Comparison of ENCODE assay signal across 26 mouse cellular contexts in the genomic region with DNA sequence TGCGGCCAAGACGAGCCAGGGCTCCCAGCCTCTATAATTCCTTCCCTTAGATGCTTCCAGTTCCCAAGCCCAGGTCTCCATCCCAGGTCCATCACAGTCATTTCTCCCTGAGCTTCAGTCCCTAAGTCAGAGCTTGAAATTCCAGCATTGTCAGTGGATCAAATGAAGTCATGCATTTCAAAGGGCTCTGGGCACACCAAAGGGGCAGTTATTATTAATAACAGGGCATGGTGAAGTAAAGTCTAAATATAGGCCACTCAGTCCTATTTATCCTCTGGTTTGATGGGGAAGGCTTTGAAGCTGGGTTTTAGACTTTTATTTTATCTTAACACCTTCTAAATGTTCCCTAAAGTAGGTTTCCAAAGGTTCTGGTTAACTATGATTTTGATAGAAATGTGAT. TPM values are rescaled to one million over a fixed set of nuclear protein-coding genes. Genes with fewer than 3 reads are reported as not detected.
DNase-seq lines count a peak whose midpoint lies in the region; ATAC-seq and TF ChIP-seq lines count a peak whose summit lies in the region.
"Had no signal": no experiment of that assay in that cellular context is flagged by ENCODE, and none has a peak within 500 bp of the region (broad histone marks: within the 10 kb centered on the region; RNA-seq: fewer than 3 reads in every experiment).

No protein-coding gene starts in this region.

- no peaks in the 10 kb centered on the region for H3K27me3 ChIP-seq in heart, embryonic 14.5 days (ENCODE audit: control insufficient read depth, insufficient read depth, low read length)
- H3K27me3 ChIP-seq in stomach, postnatal 0 days (ENCODE audit: control insufficient read depth, insufficient read depth, low read length): no peaks in the 10 kb centered on the region
- H3K27me3 ChIP-seq: embryonic facial prominence, embryonic 13.5 days; forebrain, embryonic 12.5 days; hindbrain, embryonic 13.5 days had no signal

- 57% methylated on average over 2 of the region's 2 CpGs for WGBS in heart, embryonic 14.5 days
- 55% methylated on average over 2 of the region's 2 CpGs for WGBS in stomach, postnatal 0 days

- peak; percentile 44 to 45 for DNase-seq in heart, adult 18-20 months
- DNase-seq in heart, postnatal 36 days: no peak
- no peak for DNase-seq in heart, postnatal 14 days
- DNase-seq in brain, adult 2 months (ENCODE audit: low read depth, low spot score): peak; percentile 14
- no peak for DNase-seq in stomach, postnatal 0 days (ENCODE audit: low spot score)
- DNase-seq: adrenal gland, postnatal 14 days; cerebellum, adult 18-20 months; cerebellum, adult 9-11 months; cerebellum, postnatal 36 days; kidney, adult 11 months; kidney, adult 9 months had no signal

- intact Hi-C loops in heart, postnatal 36 days (cut with DNase I): no loop called here
- intact Hi-C loops in heart, postnatal 14 days (cut with DNase I): no loop called here

- no peaks in the 10 kb centered on the region for H3K9me3 ChIP-seq in heart, embryonic 14.5 days (ENCODE audit: control insufficient read depth, low read length)
- no peaks in the 10 kb centered on the region for H3K9me3 ChIP-seq in stomach, postnatal 0 days (ENCODE audit: control insufficient read depth, low read length)
- H3K9me3 ChIP-seq: embryonic facial prominence, embryonic 13.5 days; forebrain, embryonic 12.5 days; hindbrain, embryonic 13.5 days had no signal

- no peak for TF ChIP-seq EP300 in stomach, postnatal 0 days (optimal IDR thresholded peaks at IDR 0.05)

- H3K4me3 ChIP-seq in heart, embryonic 14.5 days (ENCODE audit: control insufficient read depth in 1 of 2, insufficient read depth in 1 of 2, low read depth in 1 of 2, low read length in 2 of 2): no peak overlapping the region
- H3K4me3 ChIP-seq in stomach, postnatal 0 days (ENCODE audit: low read depth, low read length): no peak overlapping the region
- H3K4me3 ChIP-seq: embryonic facial prominence, embryonic 13.5 days; forebrain, embryonic 12.5 days; hindbrain, embryonic 13.5 days had no signal

- H3K27ac ChIP-seq in heart, embryonic 14.5 days (replicated peaks in 1 of 2; ENCODE audit: control insufficient read depth in 1 of 2, insufficient read depth in 1 of 2, low read depth in 2 of 2, low read length in 2 of 2): peak overlapping the region; percentile 79 to 82
- H3K27ac ChIP-seq in stomach, postnatal 0 days (replicated peaks): 0 out of 2 replicates have a peak overlapping the region, but pooled peaks have one; percentile 2
- H3K27ac ChIP-seq: embryonic facial prominence, embryonic 13.5 days; forebrain, embryonic 12.5 days; hindbrain, embryonic 13.5 days; hindbrain, postnatal 0 days had no signal

- peak overlapping the region; percentile 40 for H3K4me2 ChIP-seq in heart, embryonic 14.5 days (ENCODE audit: low read length)
- H3K4me2 ChIP-seq in stomach, postnatal 0 days (replicated peaks; ENCODE audit: low read depth): no peak overlapping the region
- H3K4me2 ChIP-seq: embryonic facial prominence, embryonic 13.5 days; forebrain, embryonic 12.5 days; hindbrain, embryonic 13.5 days had no signal

- no peaks in the 10 kb centered on the region for H3K36me3 ChIP-seq in heart, embryonic 14.5 days (ENCODE audit: control insufficient read depth, insufficient read depth, low read length)
- H3K36me3 ChIP-seq in stomach, postnatal 0 days (ENCODE audit: control insufficient read depth, insufficient read depth, low read length): no peaks in the 10 kb centered on the region
- H3K36me3 ChIP-seq: embryonic facial prominence, embryonic 13.5 days; forebrain, embryonic 12.5 days; hindbrain, embryonic 13.5 days had no signal

- no peak; the same call in 1 of the 2 replicates for ATAC-seq in heart, embryonic 14.5 days (ENCODE audit: insufficient number of reproducible peaks, insufficient read depth, low FRiP score, low read depth)
- ATAC-seq in stomach, postnatal 0 days (ENCODE audit: low FRiP score, low TSS enrichment): no peak
- ATAC-seq: activated CD4-positive, CD25-positive, alpha-beta regulatory T cell, adult 4 months; forebrain, embryonic 16.5 days; hindbrain, postnatal 0 days; Patski had no signal

- peaks cover 12 to 27% of the 10 kb centered on the region in 2 experiments for H3K4me1 ChIP-seq in heart, embryonic 14.5 days (ENCODE audit: control insufficient read depth in 2 of 2, insufficient read depth in 2 of 2, low read length in 2 of 2)
- H3K4me1 ChIP-seq in stomach, postnatal 0 days (replicated peaks; ENCODE audit: control insufficient read depth, insufficient read depth): no peaks in the 10 kb centered on the region
- H3K4me1 ChIP-seq: embryonic facial prominence, embryonic 13.5 days; forebrain, embryonic 12.5 days; hindbrain, embryonic 13.5 days had no signal

- no peak for TF ChIP-seq CTCF in stomach, postnatal 0 days (IDR thresholded peaks at IDR 0.05; ENCODE audit: low read depth)

- H3K9ac ChIP-seq in heart, embryonic 14.5 days (ENCODE audit: low read length): peak overlapping the region; percentile 28; the same call in 1 of the 2 replicates
- no peak overlapping the region for H3K9ac ChIP-seq in stomach, postnatal 0 days (ENCODE audit: low read length)
- H3K9ac ChIP-seq: embryonic facial prominence, embryonic 13.5 days; forebrain, embryonic 12.5 days; hindbrain, embryonic 13.5 days had no signal

RNA-seq across cellular contexts. Expression of gene Gm11032, which starts 8.0 kb away (rescaled TPM):
- not detected for total RNA-seq in heart, adult 18-20 months (2021)
- not detected for total RNA-seq in heart, postnatal 36 days (2021)
- polyA plus RNA-seq in heart, embryonic 14.5 days (2014; fragmentation: Nextera tagmentation; extraction: Ambion mirVana): not detected in 2 replicates
- total RNA-seq in heart, postnatal 14 days (2021): not detected
- polyA plus RNA-seq in stomach, postnatal 0 days (2015; fragmentation: Nextera tagmentation; extraction: Ambion mirVana): not detected in 2 replicates
- total RNA-seq: adrenal gland, adult 18-20 months; adrenal gland, postnatal 14 days; CH12.LX; gastrocnemius, adult 8-10 months; hematopoietic stem cell, adult 5-6 weeks; hindbrain, postnatal 0 days had no signal
- polyA plus RNA-seq: activated CD4-positive, CD25-positive, alpha-beta regulatory T cell, adult 4 months; embryonic facial prominence, embryonic 13.5 days; forebrain, embryonic 12.5 days; forebrain, embryonic 16.5 days; frontal cortex, adult 2 months; gonadal fat pad, adult 2 months; hindbrain, embryonic 13.5 days; hindbrain, postnatal 0 days; intestine, embryonic 14.5 days; Patski had no signal

RNA-seq across cellular contexts. Expression of gene Mtmr3, which starts 17.2 kb away (rescaled TPM):
- total RNA-seq in heart, adult 18-20 months (2021): 10 to 100 TPM; 47.4 to 49.0 TPM
- 10 to 100 TPM; 50.4 to 54.4 TPM for total RNA-seq in heart, postnatal 36 days (2021)
- polyA plus RNA-seq in heart, embryonic 14.5 days (2014; fragmentation: Nextera tagmentation; extraction: Ambion mirVana): 24.6 and 25.5 TPM in 2 replicates
- total RNA-seq in heart, postnatal 14 days (2021): 10 to 100 TPM; 48.7 to 50.7 TPM
- 11.7 and 13.4 TPM in 2 replicates for polyA plus RNA-seq in stomach, postnatal 0 days (2015; fragmentation: Nextera tagmentation; extraction: Ambion mirVana)

RNA-seq across cellular contexts. Expression of gene Ascc2, which starts 25.6 kb away (rescaled TPM):
- 10 to 100 TPM; 15.0 to 16.1 TPM for total RNA-seq in heart, adult 18-20 months (2021)
- 10 to 100 TPM; 14.9 to 15.3 TPM for total RNA-seq in heart, postnatal 36 days (2021)
- 19.0 and 22.0 TPM in 2 replicates for polyA plus RNA-seq in heart, embryonic 14.5 days (2014; fragmentation: Nextera tagmentation; extraction: Ambion mirVana)
- 10 to 100 TPM; 14.1 to 14.9 TPM for total RNA-seq in heart, postnatal 14 days (2021)
- 20.2 and 21.4 TPM in 2 replicates for polyA plus RNA-seq in stomach, postnatal 0 days (2015; fragmentation: Nextera tagmentation; extraction: Ambion mirVana)

Comparison
In these comparisons a context has a peak if more than half of its experiments do, and no peak if none do; other contexts are left out.
1. DNase-seq: peak in heart, adult 18-20 months (2 of 2) and brain, adult 2 months (single experiment); none in heart, postnatal 36 days (0 of 2), heart, postnatal 14 days (0 of 2) and stomach, postnatal 0 days (single experiment).